Mouse (Mus musculus) ZHBTc4 (cell line): ENCODE data around the gene Spg21.

Experiments used
- DNase-seq: peaks from one replicate; pipeline ENCODE4 v3.0.0-alpha.2; 2011; ENCODE audit warnings: low read depth, low spot score

The Spg21 gene

GRCm38 (mm10) chr9:65460732-65461442 is at the start of gene Spg21:
Spg21 (plus strand) TSS chr9:65460947.
- DNase-seq = peak; percentile 97

GRCm38 (mm10) chr9:65411326-65411725 is 49.4 kb upstream of the Spg21 start:
- DNase-seq = no peak

GRCm38 (mm10) chr9:65417738-65418137 is 43.0 kb upstream of the Spg21 start:
- DNase-seq = no peak

- no peak for DNase-seq
Measured at GRCm38 (mm10) chr9:65419633-65420032, 41.1 kb upstream of the Spg21 start.

GRCm38 (mm10) chr9:65422760-65423501 is 37.8 kb upstream of the Spg21 start, which contains the start of gene Slc51b:
Slc51b (minus strand) TSS chr9:65422955.
- DNase-seq = no peak

GRCm38 (mm10) chr9:65424393-65424792 is 36.4 kb upstream of the Spg21 start:
- DNase-seq = peak; percentile 29

- DNase-seq = no peak
Measured at GRCm38 (mm10) chr9:65427511-65427910, 33.2 kb upstream of the Spg21 start.

GRCm38 (mm10) chr9:65428003-65428402 is 32.7 kb upstream of the Spg21 start:
- DNase-seq = no peak

GRCm38 (mm10) chr9:65430401-65430800 is 30.3 kb upstream of the Spg21 start:
- DNase-seq = no peak

- DNase-seq = peak; percentile 26
Measured at GRCm38 (mm10) chr9:65430921-65431320, 29.8 kb upstream of the Spg21 start.

- peak; percentile 81 for DNase-seq
Measured at GRCm38 (mm10) chr9:65432236-65432635, 28.5 kb upstream of the Spg21 start.

- DNase-seq = peak; percentile 89
Measured at GRCm38 (mm10) chr9:65434140-65434539, 26.6 kb upstream of the Spg21 start.

- no peak for DNase-seq
Measured at GRCm38 (mm10) chr9:65435211-65435610, 25.5 kb upstream of the Spg21 start.

GRCm38 (mm10) chr9:65435671-65436301 is 25.0 kb upstream of the Spg21 start, which contains the start of gene Mtfmt:
Mtfmt (plus strand) TSS chr9:65435782.
- DNase-seq = peak; percentile 98

GRCm38 (mm10) chr9:65444692-65445091 is 16.1 kb upstream of the Spg21 start:
- DNase-seq = no peak

GRCm38 (mm10) chr9:65447951-65448350 is 12.8 kb upstream of the Spg21 start:
- peak; percentile 68 for DNase-seq

- no peak for DNase-seq
Measured at GRCm38 (mm10) chr9:65458975-65459374, 1.8 kb upstream of the Spg21 start.

GRCm38 (mm10) chr9:65460198-65460597 is 549 bp upstream of the Spg21 start:
- DNase-seq = no peak

- no peak for DNase-seq
Measured at GRCm38 (mm10) chr9:65462544-65462943, 1.8 kb downstream of the Spg21 start.

- DNase-seq = no peak
Measured at GRCm38 (mm10) chr9:65464161-65464560, 3.4 kb downstream of the Spg21 start.

- no peak for DNase-seq
Measured at GRCm38 (mm10) chr9:65465241-65465640, 4.5 kb downstream of the Spg21 start.

- no peak for DNase-seq
Measured at GRCm38 (mm10) chr9:65467686-65468085, 6.9 kb downstream of the Spg21 start.
